Mouse (Mus musculus) stomach, embryonic 16.5 days (tissue): ENCODE data around the gene Wnt10b. TPM values are rescaled to one million over a fixed set of nuclear protein-coding genes. Genes with fewer than 3 reads are reported as not detected.
"Not testable (repeated sequence)": the region's sequence is repeated elsewhere in the genome, so short reads cannot be mapped to it uniquely, and the experiment has no call there.

Source experiments
- ATAC-seq: fragments of 200-750 bp; cut with Nextera tagmentation; 2 replicates; pipeline ENCODE4 v1.8.0; 2017; ENCODE audit warnings: moderate number of reproducible peaks, moderate TSS enrichment; ENCODE audit not compliant: insufficient read depth, low FRiP score
- H3K27ac ChIP-seq: fragments of 300-500 bp; sonication (generic); 2 replicates; pipeline ENCODE4 v1.5.1; 2014; ENCODE audit warnings: low read length
- H3K27me3 ChIP-seq: fragments of 300-500 bp; sonication (generic); 2 replicates; pipeline ENCODE4 v1.6.1; 2014; ENCODE audit warnings: low read length, control low read depth, mixed read lengths; ENCODE audit not compliant: control insufficient read depth, insufficient read depth
- H3K36me3 ChIP-seq: fragments of 300-500 bp; sonication (generic); 2 replicates; pipeline ENCODE4 v1.6.1; 2014; ENCODE audit warnings: low read length; ENCODE audit not compliant: control insufficient read depth, insufficient read depth
- H3K4me1 ChIP-seq: fragments of 300-500 bp; sonication (generic); 2 replicates; pipeline ENCODE4 v1.6.1; 2014; ENCODE audit warnings: low read length, control low read depth, mixed read lengths; ENCODE audit not compliant: control insufficient read depth, insufficient read depth
- H3K4me2 ChIP-seq: fragments of 300-500 bp; sonication (generic); 2 replicates; pipeline ENCODE4 v1.6.1; 2014; ENCODE audit warnings: low read depth, low read length, mixed read lengths
- H3K4me3 ChIP-seq: fragments of 300-500 bp; sonication (generic); replicated peaks from 2 replicates; pipeline ENCODE4 v1.5.1; 2014; ENCODE audit warnings: mild to moderate bottlenecking, low read length
- H3K9ac ChIP-seq: fragments of 300-500 bp; sonication (generic); 2 replicates; pipeline ENCODE4 v1.6.1; 2014; ENCODE audit warnings: low read length
- H3K9me3 ChIP-seq: fragments of 300-500 bp; sonication (generic); replicated peaks from 2 replicates; pipeline ENCODE4 v1.6.1; 2016; ENCODE audit warnings: low read length, control low read depth; ENCODE audit not compliant: control insufficient read depth
- WGBS: fragments of 180-500 bp; shearing (Covaris S2); extraction: QIAGEN DNeasy Blood & Tissue Kit; methylation state at CpG from one replicate; pipeline ENCODE4 v1.1.7; 2014; 5-methylcytosine and 5-hydroxymethylcytosine counted together
- polyA plus RNA-seq: library from polyadenylated mRNA; unstranded; fragments of >200 nt; fragmentation: Nextera tagmentation; extraction: Ambion mirVana; gene quantifications from 2 replicates; pipeline ENCODE4 v1.2.1, GENCODE M21; 2015

The Wnt10b gene
- polyA plus RNA-seq, 1 experiment from 2014 or later = 0.14 TPM

- Histone ChIP-seq H3K27me3 (peaks cover 7% of the 10 kb centered on the region), H3K9me3 (no peaks in the 10 kb centered on the region), H3K4me1 (peaks cover 15% of the 10 kb centered on the region), H3K4me3 (no peak overlapping the region), H3K36me3 (no peaks in the 10 kb centered on the region), H3K4me2 (no peak overlapping the region), H3K9ac (no peak overlapping the region), H3K27ac (no peak overlapping the region)
- no peak for ATAC-seq
- 68% methylated on average over 4 of the region's 4 CpGs for WGBS
Measured at GRCm38 (mm10) chr15:98765929-98766328, 12.0 kb downstream of the Wnt10b start.

GRCm38 (mm10) chr15:98762670-98763529 lies 15.1 kb downstream of the Wnt10b start, which contains the start of gene Arf3:
Gene Arf3 (minus strand): TSS chr15:98763214.
- no peaks in the 10 kb centered on the region for H3K9me3 ChIP-seq
- H3K4me1 ChIP-seq = peaks cover 15% of the 10 kb centered on the region
- ATAC-seq = peak; percentile 95
- H3K27me3 ChIP-seq = no peaks in the 10 kb centered on the region
- peak within 1 kb of the TSS; percentile 92 for H3K4me2 ChIP-seq
- H3K9ac ChIP-seq = peak within 1 kb of the TSS; percentile 84
- H3K4me3 ChIP-seq = peak within 1 kb of the TSS; percentile 97
- WGBS = under 1% methylated on average over 75 of the region's 76 CpGs
- peak within 1 kb of the TSS; percentile 86 for H3K27ac ChIP-seq
- no peaks in the 10 kb centered on the region; the same call in 1 of the 2 replicates for H3K36me3 ChIP-seq

GRCm38 (mm10) chr15:98762201-98762621 lies 15.7 kb downstream of the Wnt10b start:
- peak overlapping the region; percentile 92 for H3K4me2 ChIP-seq
- H3K36me3 ChIP-seq = no peaks in the 10 kb centered on the region; the same call in 1 of the 2 replicates
- peak overlapping the region; percentile 84 for H3K9ac ChIP-seq
- peak overlapping the region; percentile 86 for H3K27ac ChIP-seq
- ATAC-seq = peak; percentile 87
- peak overlapping the region; percentile 97 for H3K4me3 ChIP-seq
- H3K9me3 ChIP-seq = no peaks in the 10 kb centered on the region
- no peaks in the 10 kb centered on the region for H3K27me3 ChIP-seq
- WGBS = under 1% methylated on average over 22 of the region's 24 CpGs
- H3K4me1 ChIP-seq = peaks cover 15% of the 10 kb centered on the region

- ATAC-seq = no peak
- H3K27me3 ChIP-seq = no peaks in the 10 kb centered on the region
- H3K4me2 ChIP-seq = no peak overlapping the region
- 0 out of 2 replicates have a peak, but pooled peaks cover 5% of the 10 kb centered on the region for H3K4me1 ChIP-seq
- no peak overlapping the region for H3K9ac ChIP-seq
- H3K36me3 ChIP-seq = no peaks in the 10 kb centered on the region; the same call in 1 of the 2 replicates
- no peak overlapping the region for H3K4me3 ChIP-seq
- 75% methylated on average over 2 of the region's 2 CpGs for WGBS
- no peaks in the 10 kb centered on the region for H3K9me3 ChIP-seq
- no peak overlapping the region for H3K27ac ChIP-seq
Measured at GRCm38 (mm10) chr15:98754125-98754524, 23.8 kb downstream of the Wnt10b start.

- H3K27me3 ChIP-seq = no peaks in the 10 kb centered on the region
- ATAC-seq = no peak
- no peaks in the 10 kb centered on the region for H3K9me3 ChIP-seq
- H3K4me1 ChIP-seq = peaks cover 8% of the 10 kb centered on the region
- WGBS = 69% methylated on average over 8 of the region's 8 CpGs
- H3K9ac ChIP-seq = no peak overlapping the region
- no peaks in the 10 kb centered on the region for H3K36me3 ChIP-seq
- H3K4me3 ChIP-seq = no peak overlapping the region
- H3K4me2 ChIP-seq = no peak overlapping the region
- H3K27ac ChIP-seq = no peak overlapping the region
Measured at GRCm38 (mm10) chr15:98753021-98753423, 24.9 kb downstream of the Wnt10b start.

GRCm38 (mm10) chr15:98749093-98749492 lies 28.9 kb downstream of the Wnt10b start:
- H3K9me3 ChIP-seq = no peaks in the 10 kb centered on the region
- H3K4me2 ChIP-seq = no peak overlapping the region
- no peaks in the 10 kb centered on the region for H3K36me3 ChIP-seq
- ATAC-seq = no peak
- H3K27ac ChIP-seq = no peak overlapping the region
- peaks cover 11% of the 10 kb centered on the region for H3K4me1 ChIP-seq
- no peak overlapping the region for H3K9ac ChIP-seq
- 92% methylated on average over 2 of the region's 2 CpGs for WGBS
- no peak overlapping the region for H3K4me3 ChIP-seq
- no peaks in the 10 kb centered on the region for H3K27me3 ChIP-seq

GRCm38 (mm10) chr15:98747296-98747695 lies 30.7 kb downstream of the Wnt10b start:
- no peak overlapping the region for H3K9ac ChIP-seq
- WGBS = 61% methylated on average over 6 of the region's 6 CpGs
- no peak overlapping the region for H3K4me3 ChIP-seq
- ATAC-seq = no peak
- H3K4me2 ChIP-seq = no peak overlapping the region
- peaks cover 6% of the 10 kb centered on the region for H3K4me1 ChIP-seq
- 0 out of 2 replicates have a peak, but pooled peaks cover 2% of the 10 kb centered on the region for H3K36me3 ChIP-seq
- H3K9me3 ChIP-seq = no peaks in the 10 kb centered on the region
- H3K27ac ChIP-seq = peak overlapping the region; percentile 21; the same call in 1 of the 2 replicates
- H3K27me3 ChIP-seq = no peaks in the 10 kb centered on the region

- H3K27me3 ChIP-seq = no peaks in the 10 kb centered on the region
- H3K4me1 ChIP-seq = peaks cover 6% of the 10 kb centered on the region
- 69% methylated on average over 10 of the region's 10 CpGs for WGBS
- peak; percentile 25; the same call in 1 of the 2 replicates for ATAC-seq
- H3K9ac ChIP-seq = no peak overlapping the region
- H3K9me3 ChIP-seq = no peaks in the 10 kb centered on the region
- peak overlapping the region; percentile 21; the same call in 1 of the 2 replicates for H3K27ac ChIP-seq
- no peak overlapping the region for H3K4me3 ChIP-seq
- no peak overlapping the region for H3K4me2 ChIP-seq
- 0 out of 2 replicates have a peak, but pooled peaks cover 4% of the 10 kb centered on the region for H3K36me3 ChIP-seq
Measured at GRCm38 (mm10) chr15:98746344-98746965, 31.5 kb downstream of the Wnt10b start.

- ATAC-seq, H3K27ac ChIP-seq: not testable (repeated sequence)
- 0 out of 2 replicates have a peak, but pooled peaks cover 12% of the 10 kb centered on the region for H3K36me3 ChIP-seq
Measured at GRCm38 (mm10) chr15:98743863-98744262, 34.1 kb downstream of the Wnt10b start.

More at GRCm38 (mm10) chr15:98743863-98744262, 34.1 kb downstream of the Wnt10b start:
- H3K27me3 ChIP-seq, H3K9ac ChIP-seq, H3K4me3 ChIP-seq, H3K9me3 ChIP-seq, H3K4me1 ChIP-seq, H3K4me2 ChIP-seq: not testable (repeated sequence)
- 83% methylated on average over 3 of the region's 3 CpGs for WGBS
